Mouse (Mus musculus) ES-Bruce4 (cell line): Measurements from ENCODE around the gene Fam111a. TPM values are rescaled to one million over a fixed set of nuclear protein-coding genes. Genes with fewer than 3 reads are reported as not detected.
A peak's percentile ranks its signal among the peaks of the same experiment; 100 is the strongest.

Experiments used
- H3K27ac ChIP-seq: 2 replicates; pipeline ENCODE4 v1.5.1; 2012; ENCODE audit warnings: low read length, inconsistent platforms; ENCODE audit not compliant: insufficient read depth
- H3K27me3 ChIP-seq: 2 replicates; pipeline ENCODE4 v1.6.1; 2012; ENCODE audit warnings: mild to moderate bottlenecking, low read length, inconsistent platforms; ENCODE audit not compliant: control insufficient read depth, poor library complexity, insufficient read depth, severe bottlenecking
- H3K36me3 ChIP-seq: 2 replicates; pipeline ENCODE4 v1.6.1; 2012; ENCODE audit warnings: inconsistent platforms, mild to moderate bottlenecking, low read length, moderate library complexity; ENCODE audit not compliant: control insufficient read depth, poor library complexity, insufficient read depth, severe bottlenecking
- H3K4me1 ChIP-seq: one replicate; pipeline ENCODE4 v1.8.1; 2011; ENCODE audit warnings: low read length; ENCODE audit not compliant: control insufficient read depth, insufficient read depth
- H3K4me3 ChIP-seq: 2 replicates; pipeline ENCODE4 v1.5.1; 2011; ENCODE audit warnings: low read depth, mild to moderate bottlenecking, low read length
- H3K9ac ChIP-seq: 2 replicates; pipeline ENCODE4 v1.6.1; 2012; ENCODE audit warnings: low read depth, mild to moderate bottlenecking, inconsistent platforms; ENCODE audit not compliant: poor library complexity, severe bottlenecking
- H3K9me3 ChIP-seq: replicated peaks from 2 replicates; pipeline ENCODE4 v1.6.1; 2012; ENCODE audit warnings: mild to moderate bottlenecking, low read length, inconsistent platforms; ENCODE audit not compliant: control insufficient read depth, poor library complexity, insufficient read depth, severe bottlenecking
- CTCF ChIP-seq: IDR thresholded peaks from one replicate; pipeline ENCODE4 v1.8.1; 2011; ENCODE audit warnings: low read depth, low read length
- EP300 ChIP-seq: IDR thresholded peaks from 2 replicates; pipeline ENCODE4 v1.6.1; 2011; ENCODE audit warnings: low read depth, low read length; ENCODE audit not compliant: insufficient read depth
- POLR2A ChIP-seq: IDR thresholded peaks from one replicate; pipeline ENCODE4 v1.8.1; 2011; ENCODE audit warnings: low read length; ENCODE audit not compliant: insufficient read depth
- polyA plus RNA-seq: library from polyadenylated mRNA; stranded (reverse); fragments of >200 nt; gene quantifications from 2 replicates; pipeline ENCODE4 v1.2.4, GENCODE M21; 2011; ENCODE audit warnings: low read depth; ENCODE audit not compliant: missing spikeins, insufficient read depth, insufficient read length

Gene Fam111a
- polyA plus RNA-seq, 1 experiment, result 17.2 TPM

GRCm38 (mm10) chr19:12517671-12518540, 27.6 kb upstream of the Fam111a start:
- Histone ChIP-seq H3K4me3 (peak overlapping the region; percentile 100), H3K27ac (no peak overlapping the region), H3K9ac (peak overlapping the region; percentile 92), H3K4me1 (no peaks in the 10 kb centered on the region), H3K9me3 (no peaks in the 10 kb centered on the region), H3K27me3 (no peaks in the 10 kb centered on the region; the same call in none of the 2 replicates), H3K36me3 (no peaks in the 10 kb centered on the region)
- TF ChIP-seq CTCF, result peak; percentile 7
- TF ChIP-seq EP300, result no peak
- no peak for TF ChIP-seq POLR2A

- Histone ChIP-seq H3K4me3 (no peak overlapping the region), H3K27ac (no peak overlapping the region), H3K27me3 (no peaks in the 10 kb centered on the region; the same call in none of the 2 replicates), H3K4me1 (no peaks in the 10 kb centered on the region), H3K36me3 (no peaks in the 10 kb centered on the region), H3K9me3 (no peaks in the 10 kb centered on the region), H3K9ac (peak overlapping the region; percentile 92; the same call in 1 of the 2 replicates)
- TF ChIP-seq EP300 (no peak), POLR2A (no peak), CTCF (no peak)
Observed at GRCm38 (mm10) chr19:12518541-12518890, 27.0 kb upstream of the Fam111a start.

- Histone ChIP-seq H3K36me3 (no peaks in the 10 kb centered on the region), H3K9ac (no peak overlapping the region), H3K27me3 (no peaks in the 10 kb centered on the region), H3K9me3 (no peaks in the 10 kb centered on the region), H3K4me3 (no peak overlapping the region), H3K27ac (no peak overlapping the region), H3K4me1 (no peaks in the 10 kb centered on the region)
- TF ChIP-seq POLR2A (no peak), EP300 (no peak), CTCF (no peak)
Observed at GRCm38 (mm10) chr19:12523377-12523776, 22.2 kb upstream of the Fam111a start.

- Histone ChIP-seq H3K27ac (no peak overlapping the region), H3K36me3 (no peaks in the 10 kb centered on the region), H3K4me1 (no peaks in the 10 kb centered on the region), H3K27me3 (no peaks in the 10 kb centered on the region; the same call in 1 of the 2 replicates), H3K9ac (no peak overlapping the region), H3K4me3 (no peak overlapping the region), H3K9me3 (no peaks in the 10 kb centered on the region)
- TF ChIP-seq POLR2A (no peak), CTCF (no peak), EP300 (no peak)
Observed at GRCm38 (mm10) chr19:12537168-12537567, 8.4 kb upstream of the Fam111a start.

GRCm38 (mm10) chr19:12539975-12540374, 5.6 kb upstream of the Fam111a start:
- TF ChIP-seq CTCF (no peak), POLR2A (no peak)
- H3K36me3 ChIP-seq, result no peaks in the 10 kb centered on the region
- H3K9ac ChIP-seq, result no peak overlapping the region
- H3K27me3 ChIP-seq, result no peaks in the 10 kb centered on the region; the same call in 1 of the 2 replicates
- H3K27ac ChIP-seq, result no peak overlapping the region
- no peaks in the 10 kb centered on the region for H3K4me1 ChIP-seq
- no peak overlapping the region for H3K4me3 ChIP-seq
- peaks cover 8% of the 10 kb centered on the region; the same call in 1 of the 2 replicates for H3K9me3 ChIP-seq

GRCm38 (mm10) chr19:12540727-12541126, 4.8 kb upstream of the Fam111a start:
- no peak overlapping the region for H3K27ac ChIP-seq
- H3K9ac ChIP-seq, result no peak overlapping the region
- no peaks in the 10 kb centered on the region for H3K36me3 ChIP-seq
- peaks cover 11% of the 10 kb centered on the region for H3K9me3 ChIP-seq
- TF ChIP-seq POLR2A, result no peak
- TF ChIP-seq CTCF, result no peak
- TF ChIP-seq EP300, result no peak
- H3K4me3 ChIP-seq, result no peak overlapping the region
- H3K4me1 ChIP-seq, result no peaks in the 10 kb centered on the region
- H3K27me3 ChIP-seq, result no peaks in the 10 kb centered on the region; the same call in 1 of the 2 replicates
